Mouse (Mus musculus) ES-Bruce4 (cell line): ENCODE measurements at regions not wholly inside any gene's neighbourhood (a gene's known extent, or its start where the extent isn't known, plus 50 kb on each side); places are given as distances from the start of the nearest gene placed in this dataset.

Experiments used
- H3K27ac ChIP-seq: 2 replicates; pipeline ENCODE4 v1.5.1; 2012; ENCODE audit warnings: low read length, inconsistent platforms; ENCODE audit not compliant: insufficient read depth
- H3K27me3 ChIP-seq: 2 replicates; pipeline ENCODE4 v1.6.1; 2012; ENCODE audit warnings: mild to moderate bottlenecking, low read length, inconsistent platforms; ENCODE audit not compliant: control insufficient read depth, poor library complexity, insufficient read depth, severe bottlenecking
- H3K36me3 ChIP-seq: 2 replicates; pipeline ENCODE4 v1.6.1; 2012; ENCODE audit warnings: inconsistent platforms, mild to moderate bottlenecking, low read length, moderate library complexity; ENCODE audit not compliant: control insufficient read depth, poor library complexity, insufficient read depth, severe bottlenecking
- H3K4me1 ChIP-seq: one replicate; pipeline ENCODE4 v1.8.1; 2011; ENCODE audit warnings: low read length; ENCODE audit not compliant: control insufficient read depth, insufficient read depth
- H3K4me3 ChIP-seq: 2 replicates; pipeline ENCODE4 v1.5.1; 2011; ENCODE audit warnings: low read depth, mild to moderate bottlenecking, low read length
- H3K9ac ChIP-seq: 2 replicates; pipeline ENCODE4 v1.6.1; 2012; ENCODE audit warnings: low read depth, mild to moderate bottlenecking, inconsistent platforms; ENCODE audit not compliant: poor library complexity, severe bottlenecking
- H3K9me3 ChIP-seq: replicated peaks from 2 replicates; pipeline ENCODE4 v1.6.1; 2012; ENCODE audit warnings: mild to moderate bottlenecking, low read length, inconsistent platforms; ENCODE audit not compliant: control insufficient read depth, poor library complexity, insufficient read depth, severe bottlenecking
- CTCF ChIP-seq: IDR thresholded peaks from one replicate; pipeline ENCODE4 v1.8.1; 2011; ENCODE audit warnings: low read depth, low read length
- EP300 ChIP-seq: IDR thresholded peaks from 2 replicates; pipeline ENCODE4 v1.6.1; 2011; ENCODE audit warnings: low read depth, low read length; ENCODE audit not compliant: insufficient read depth
- POLR2A ChIP-seq: IDR thresholded peaks from one replicate; pipeline ENCODE4 v1.8.1; 2011; ENCODE audit warnings: low read length; ENCODE audit not compliant: insufficient read depth

DNA sequence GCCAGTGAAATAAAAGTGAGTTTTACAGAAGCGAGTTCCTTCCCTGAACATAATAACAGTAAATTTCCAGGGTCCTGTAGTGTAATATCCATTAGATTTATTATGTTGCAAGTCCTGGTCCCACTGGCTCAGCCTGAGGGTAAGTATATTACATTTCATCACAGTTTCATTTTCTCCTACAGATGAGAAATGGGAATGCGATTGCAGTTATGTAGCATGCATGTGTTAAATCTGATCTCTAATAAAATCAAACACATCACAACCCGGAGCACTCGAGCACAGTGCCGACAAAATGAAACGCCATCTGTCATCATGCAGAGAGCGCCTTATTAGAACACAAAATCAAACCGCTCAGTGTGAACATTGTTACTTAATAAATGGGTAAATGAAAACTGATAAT lies 165.0 kb upstream of the Tox3 start:
- H3K27me3 ChIP-seq = no peaks in the 10 kb centered on the region
- H3K4me3 ChIP-seq = no peak overlapping the region
- no peak overlapping the region for H3K9ac ChIP-seq
- TF ChIP-seq CTCF (no peak), EP300 (no peak), POLR2A (no peak)
- no peak overlapping the region for H3K27ac ChIP-seq
- no peaks in the 10 kb centered on the region for H3K36me3 ChIP-seq
- no peaks in the 10 kb centered on the region for H3K9me3 ChIP-seq
- no peaks in the 10 kb centered on the region for H3K4me1 ChIP-seq

DNA sequence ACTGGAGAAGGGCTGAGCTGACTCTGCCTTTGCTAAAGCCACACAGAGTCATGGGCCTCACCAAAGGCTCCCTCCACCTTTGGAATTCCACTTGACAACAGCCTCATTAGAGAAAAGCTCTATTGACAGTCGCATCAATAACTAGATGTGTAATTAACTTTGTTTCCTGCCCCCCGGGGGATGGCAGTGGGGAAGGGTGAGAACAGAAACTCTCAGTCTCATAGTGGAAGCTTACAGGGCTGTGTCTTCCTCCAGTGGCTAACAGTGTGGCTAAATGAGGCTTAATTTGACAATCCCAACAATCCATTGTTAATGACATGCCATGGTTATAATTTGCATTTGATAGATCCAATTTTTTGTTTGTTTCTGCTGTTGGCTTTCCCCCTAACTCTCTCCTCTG lies 164.5 kb upstream of the Tox3 start:
- no peaks in the 10 kb centered on the region for H3K27me3 ChIP-seq
- H3K4me3 ChIP-seq = no peak overlapping the region
- H3K36me3 ChIP-seq = no peaks in the 10 kb centered on the region
- no peak overlapping the region for H3K27ac ChIP-seq
- H3K4me1 ChIP-seq = no peaks in the 10 kb centered on the region
- no peaks in the 10 kb centered on the region for H3K9me3 ChIP-seq
- H3K9ac ChIP-seq = no peak overlapping the region
- TF ChIP-seq CTCF = no peak
- TF ChIP-seq POLR2A = no peak
- no peak for TF ChIP-seq EP300

DNA sequence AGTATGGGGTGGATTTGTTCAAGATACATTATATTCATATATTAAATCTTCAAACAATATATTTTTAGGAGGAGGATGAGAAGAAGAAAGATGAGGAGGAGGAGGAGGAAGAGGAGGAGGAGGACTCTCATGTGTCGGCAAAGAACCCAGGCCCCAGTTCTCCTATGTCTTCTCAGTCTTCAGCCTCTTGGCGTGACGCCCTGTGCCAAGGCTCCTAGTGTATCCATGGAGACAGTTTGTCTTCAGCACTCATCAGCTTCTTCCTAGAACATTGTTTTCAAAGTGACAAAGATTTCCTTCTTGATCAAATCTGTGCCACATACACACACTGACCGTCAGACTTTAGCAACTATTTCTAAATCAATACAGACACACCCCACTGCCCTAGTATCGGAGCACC lies 156.4 kb upstream of the Tox3 start:
- Histone ChIP-seq H3K4me1 (no peaks in the 10 kb centered on the region), H3K4me3 (no peak overlapping the region), H3K27me3 (no peaks in the 10 kb centered on the region), H3K9ac (no peak overlapping the region), H3K27ac (no peak overlapping the region), H3K9me3 (no peaks in the 10 kb centered on the region; the same call in 1 of the 2 replicates), H3K36me3 (no peaks in the 10 kb centered on the region)
- TF ChIP-seq POLR2A (no peak), CTCF (no peak), EP300 (no peak)

DNA sequence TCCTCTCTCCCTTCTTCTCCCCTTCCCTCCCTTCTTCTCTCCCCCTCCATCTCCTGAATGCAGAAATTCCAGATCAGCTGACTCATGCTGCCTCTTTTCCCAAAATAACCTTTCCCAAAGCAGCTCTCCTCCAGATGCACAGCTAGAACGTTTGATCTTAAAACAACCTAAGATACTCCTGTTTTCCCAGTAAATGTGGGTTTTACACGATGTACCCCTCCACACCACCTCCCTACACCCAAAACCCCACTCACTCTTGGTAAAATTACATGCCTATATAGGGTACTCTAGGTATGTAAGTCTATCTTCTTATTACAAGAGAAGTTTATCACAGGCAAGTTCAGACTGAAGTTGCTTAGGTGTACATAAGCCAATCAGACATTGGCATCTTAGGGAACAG lies 155.2 kb upstream of the Tox3 start:
- Histone ChIP-seq H3K27me3 (no peaks in the 10 kb centered on the region), H3K4me3 (no peak overlapping the region), H3K27ac (no peak overlapping the region), H3K36me3 (no peaks in the 10 kb centered on the region), H3K9me3 (no peaks in the 10 kb centered on the region; the same call in 1 of the 2 replicates), H3K9ac (no peak overlapping the region), H3K4me1 (no peaks in the 10 kb centered on the region)
- no peak for TF ChIP-seq POLR2A
- no peak for TF ChIP-seq EP300
- TF ChIP-seq CTCF = no peak

DNA sequence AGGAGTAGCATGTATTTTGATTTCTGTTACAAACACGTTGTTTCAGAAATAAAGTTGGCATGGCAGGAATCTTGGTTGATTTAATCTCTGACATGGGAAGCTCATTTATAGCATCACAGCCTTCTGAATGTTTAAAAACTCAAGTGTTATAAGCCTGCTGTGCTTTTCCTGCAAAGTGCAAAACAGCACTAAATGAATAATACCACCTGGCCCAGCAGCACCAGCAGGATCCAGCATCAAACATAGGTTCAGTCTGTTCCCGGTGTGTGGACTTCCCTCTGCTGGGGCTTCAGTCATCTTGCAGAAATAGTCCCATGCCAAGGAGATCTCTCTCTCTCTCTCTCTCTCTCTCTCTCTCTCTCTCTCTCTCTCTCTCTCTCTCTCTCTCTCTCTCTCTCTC lies 154.7 kb upstream of the Tox3 start:
- Histone ChIP-seq H3K36me3 (no peaks in the 10 kb centered on the region), H3K27me3 (no peaks in the 10 kb centered on the region), H3K9ac (no peak overlapping the region), H3K4me1 (no peaks in the 10 kb centered on the region), H3K9me3 (no peaks in the 10 kb centered on the region; the same call in 1 of the 2 replicates), H3K27ac (no peak overlapping the region), H3K4me3 (no peak overlapping the region)
- TF ChIP-seq EP300 (no peak), CTCF (no peak), POLR2A (no peak)

DNA sequence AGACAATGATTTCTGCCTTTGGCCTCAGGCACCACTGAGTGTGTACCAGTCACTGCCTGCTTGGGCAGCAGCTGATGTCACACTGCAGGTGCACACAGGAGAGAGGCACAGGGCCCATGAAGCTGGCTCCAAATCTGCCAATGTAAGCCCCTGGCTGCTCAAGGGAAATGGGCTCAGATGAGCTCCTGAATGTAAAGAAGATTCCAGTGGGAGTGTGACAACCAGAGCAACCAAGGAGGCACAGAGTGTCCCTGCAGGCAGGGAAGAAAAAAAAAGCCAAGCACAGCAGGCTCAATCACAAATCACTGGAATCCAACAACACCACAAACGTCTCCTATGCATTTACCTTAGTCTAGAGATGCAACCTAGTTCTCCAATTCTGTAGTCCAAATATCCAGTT lies 151.2 kb upstream of the Tox3 start:
- Histone ChIP-seq H3K36me3 (no peaks in the 10 kb centered on the region), H3K9me3 (no peaks in the 10 kb centered on the region; the same call in 1 of the 2 replicates), H3K9ac (no peak overlapping the region), H3K4me3 (no peak overlapping the region), H3K27me3 (no peaks in the 10 kb centered on the region), H3K4me1 (no peaks in the 10 kb centered on the region), H3K27ac (no peak overlapping the region)
- TF ChIP-seq CTCF = no peak
- TF ChIP-seq EP300 = no peak
- no peak for TF ChIP-seq POLR2A
